Mouse (Mus musculus): ENCODE results near the gene Htt. TPM values are rescaled to one million over a fixed set of nuclear protein-coding genes. Genes with fewer than 3 reads are reported as not detected.

The Htt gene
- polyA plus RNA-seq, 1 experiment from 2014 or later = 16.8 TPM

- Histone ChIP-seq H3K4me3 (no peak overlapping the region), H3K36me3 (peaks cover 8% of the 10 kb centered on the region), H3K9me3 (no peaks in the 10 kb centered on the region), H3K4me2 (replicated peaks) (no peak overlapping the region), H3K27ac (no peak overlapping the region), H3K4me1 (peaks cover 18% of the 10 kb centered on the region), H3K9ac (no peak overlapping the region), H3K27me3 (replicated peaks) (no peaks in the 10 kb centered on the region)
- WGBS = 88% methylated on average over 3 of the region's 3 CpGs
- no peak for ATAC-seq (ENCODE audit: low FRiP score, low read depth)
Observed at GRCm38 (mm10) chr5:34918785-34919184, 157.2 kb downstream of the Htt start.

DNA sequence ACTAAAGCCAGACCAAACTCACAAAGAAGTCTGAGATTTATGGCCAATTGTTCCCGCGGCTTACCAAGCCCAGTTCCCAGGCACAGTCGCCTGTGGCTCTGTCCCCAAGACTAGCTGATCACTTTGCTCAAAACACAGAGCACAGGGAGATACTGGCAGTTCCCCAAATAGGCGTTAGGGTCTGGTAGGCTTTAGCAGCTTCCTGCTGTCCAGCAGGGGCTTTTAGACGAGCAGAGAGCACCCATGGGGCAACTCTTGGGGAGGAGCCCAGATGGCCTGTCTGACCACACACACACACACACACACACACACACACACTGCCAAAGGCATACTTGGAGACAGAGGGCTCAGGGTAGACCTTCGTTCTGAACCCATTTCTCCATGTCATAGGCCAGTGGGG is 161.0 kb downstream of the Htt start:
- H3K9me3 ChIP-seq = no peaks in the 10 kb centered on the region
- peaks cover 20% of the 10 kb centered on the region for H3K36me3 ChIP-seq
- H3K4me3 ChIP-seq = no peak overlapping the region
- H3K9ac ChIP-seq = no peak overlapping the region
- WGBS = 18% methylated on average over 6 of the region's 6 CpGs
- 0 out of 2 replicates have a peak, but pooled peaks have one; percentile 41 for ATAC-seq (ENCODE audit: low FRiP score, low read depth)
- no peak overlapping the region for H3K27ac ChIP-seq
- H3K27me3 ChIP-seq (replicated peaks) = no peaks in the 10 kb centered on the region
- no peak overlapping the region for H3K4me2 ChIP-seq (replicated peaks)
- peaks cover 9% of the 10 kb centered on the region for H3K4me1 ChIP-seq

GRCm38 (mm10) chr5:34923920-34924319 is 162.4 kb downstream of the Htt start:
- WGBS = 93% methylated on average over 4 of the region's 4 CpGs
- Histone ChIP-seq H3K9ac (no peak overlapping the region), H3K9me3 (no peaks in the 10 kb centered on the region), H3K27ac (no peak overlapping the region), H3K4me2 (replicated peaks) (no peak overlapping the region), H3K4me1 (peaks cover 8% of the 10 kb centered on the region; the same call in 1 of the 2 replicates), H3K4me3 (no peak overlapping the region), H3K27me3 (replicated peaks) (no peaks in the 10 kb centered on the region), H3K36me3 (peaks cover 20% of the 10 kb centered on the region)
- no peak for ATAC-seq (ENCODE audit: low FRiP score, low read depth)

- Histone ChIP-seq H3K4me3 (no peak overlapping the region), H3K27ac (no peak overlapping the region), H3K9ac (no peak overlapping the region), H3K36me3 (peaks cover 20% of the 10 kb centered on the region), H3K4me2 (replicated peaks) (no peak overlapping the region), H3K9me3 (no peaks in the 10 kb centered on the region), H3K4me1 (peaks cover 8% of the 10 kb centered on the region; the same call in 1 of the 2 replicates), H3K27me3 (replicated peaks) (no peaks in the 10 kb centered on the region)
- 87% methylated on average over 7 of the region's 7 CpGs for WGBS
- no peak for ATAC-seq (ENCODE audit: low FRiP score, low read depth)
Observed at GRCm38 (mm10) chr5:34924519-34924918, 163.0 kb downstream of the Htt start.

DNA sequence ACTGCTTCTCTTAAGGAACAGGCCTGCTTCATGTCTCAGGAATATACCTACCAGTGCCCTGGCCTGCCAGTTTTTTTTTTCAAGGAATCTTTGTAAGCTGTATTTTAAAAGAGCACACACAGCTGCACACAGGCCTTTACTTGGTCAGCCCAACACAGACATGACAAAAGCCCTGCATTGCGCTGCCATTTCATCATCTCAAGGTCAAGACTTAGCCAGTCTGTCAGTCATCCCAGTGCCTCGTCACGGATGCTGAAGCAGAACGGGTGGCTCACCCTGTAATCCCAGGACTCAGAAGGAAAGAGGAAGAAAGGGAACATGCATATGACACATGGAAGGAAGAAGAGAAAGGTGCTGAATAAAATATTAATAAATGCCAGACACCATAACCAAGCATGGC is 166.1 kb downstream of the Htt start:
- Histone ChIP-seq H3K4me1 (peaks cover 17% of the 10 kb centered on the region), H3K27ac (no peak overlapping the region), H3K9me3 (no peaks in the 10 kb centered on the region), H3K36me3 (peaks cover 20% of the 10 kb centered on the region), H3K27me3 (replicated peaks) (no peaks in the 10 kb centered on the region), H3K4me3 (no peak overlapping the region), H3K4me2 (replicated peaks) (no peak overlapping the region), H3K9ac (no peak overlapping the region)
- ATAC-seq (ENCODE audit: low FRiP score, low read depth) = no peak
- WGBS = 94% methylated on average over 4 of the region's 4 CpGs

- Histone ChIP-seq H3K4me3 (no peak overlapping the region), H3K36me3 (no peaks in the 10 kb centered on the region; the same call in 1 of the 2 replicates)
- no peak for ATAC-seq (ENCODE audit: low FRiP score, low read depth)
Observed at GRCm38 (mm10) chr5:34930151-34930975, 168.8 kb downstream of the Htt start.

GRCm38 (mm10) chr5:34931091-34931490 is 169.6 kb downstream of the Htt start:
- no peaks in the 10 kb centered on the region for H3K36me3 ChIP-seq
- H3K9me3 ChIP-seq = no peaks in the 10 kb centered on the region
- H3K27me3 ChIP-seq (replicated peaks) = no peaks in the 10 kb centered on the region
- H3K9ac ChIP-seq = no peak overlapping the region
- H3K4me3 ChIP-seq = no peak overlapping the region
- peaks cover 12% of the 10 kb centered on the region for H3K4me1 ChIP-seq
- no peak overlapping the region for H3K27ac ChIP-seq
- WGBS = 58% methylated on average over 2 of the region's 2 CpGs
- ATAC-seq (ENCODE audit: low FRiP score, low read depth) = no peak
- no peak overlapping the region for H3K4me2 ChIP-seq (replicated peaks)

More at GRCm38 (mm10) chr5:34930151-34930975, 168.8 kb downstream of the Htt start:
- H3K4me1 ChIP-seq = peaks cover 12% of the 10 kb centered on the region
- H3K27ac ChIP-seq = no peak overlapping the region
- no peaks in the 10 kb centered on the region for H3K9me3 ChIP-seq
- H3K4me2 ChIP-seq (replicated peaks) = no peak overlapping the region
- H3K9ac ChIP-seq = no peak overlapping the region
- no peaks in the 10 kb centered on the region for H3K27me3 ChIP-seq (replicated peaks)
- WGBS = 72% methylated on average over 9 of the region's 9 CpGs

GRCm38 (mm10) chr5:34931516-34932457 is 170.2 kb downstream of the Htt start:
- no peak overlapping the region for H3K4me2 ChIP-seq (replicated peaks)
- H3K36me3 ChIP-seq = no peaks in the 10 kb centered on the region
- H3K27ac ChIP-seq = no peak overlapping the region
- peaks cover 12% of the 10 kb centered on the region for H3K4me1 ChIP-seq
- 56% methylated on average over 11 of the region's 11 CpGs for WGBS
- H3K27me3 ChIP-seq (replicated peaks) = no peaks in the 10 kb centered on the region
- ATAC-seq (ENCODE audit: low FRiP score, low read depth) = no peak
- H3K9ac ChIP-seq = no peak overlapping the region
- no peaks in the 10 kb centered on the region for H3K9me3 ChIP-seq
- H3K4me3 ChIP-seq = no peak overlapping the region

- no peak for ATAC-seq (ENCODE audit: low FRiP score, low read depth)
- whole genome bisulfite sequencing = 40% methylated on average over 4 of the region's 4 CpGs
- H3K4me1 ChIP-seq = peaks cover 12% of the 10 kb centered on the region
- H3K4me3 ChIP-seq = no peak overlapping the region
- no peak overlapping the region for H3K4me2 ChIP-seq (replicated peaks)
- H3K27me3 ChIP-seq (replicated peaks) = no peaks in the 10 kb centered on the region
- no peak overlapping the region for H3K27ac ChIP-seq
- no peaks in the 10 kb centered on the region for H3K36me3 ChIP-seq
- H3K9ac ChIP-seq = no peak overlapping the region
- H3K9me3 ChIP-seq = no peaks in the 10 kb centered on the region
Observed at GRCm38 (mm10) chr5:34932458-34932806, 170.9 kb downstream of the Htt start.

DNA sequence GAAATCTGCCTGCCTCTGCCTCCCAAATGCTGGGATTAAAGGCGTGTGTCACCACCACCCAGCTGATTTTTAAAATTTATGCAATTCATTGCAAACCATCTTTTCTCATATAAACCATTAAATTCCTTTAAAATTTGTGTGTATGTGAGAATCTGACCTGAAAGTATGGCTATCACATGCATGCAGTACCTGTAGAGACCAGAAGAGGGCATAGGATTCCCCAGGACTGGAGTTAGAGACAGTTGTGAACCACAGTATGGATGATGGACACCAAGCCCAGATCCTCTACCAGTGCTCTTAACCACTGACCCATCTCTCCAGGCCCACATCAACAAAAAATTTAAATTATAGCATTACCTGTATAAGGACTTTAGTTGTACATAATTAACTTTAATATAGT is 171.9 kb downstream of the Htt start:
- no peak overlapping the region for H3K4me2 ChIP-seq (replicated peaks)
- WGBS = 91% methylated on average over 1 of the region's 1 CpGs
- H3K27ac ChIP-seq = no peak overlapping the region
- H3K4me1 ChIP-seq = peaks cover 12% of the 10 kb centered on the region
- no peaks in the 10 kb centered on the region for H3K27me3 ChIP-seq (replicated peaks)
- H3K4me3 ChIP-seq = no peak overlapping the region
- H3K9me3 ChIP-seq = no peaks in the 10 kb centered on the region
- H3K9ac ChIP-seq = no peak overlapping the region
- no peak for ATAC-seq (ENCODE audit: low FRiP score, low read depth)
- no peaks in the 10 kb centered on the region for H3K36me3 ChIP-seq

DNA sequence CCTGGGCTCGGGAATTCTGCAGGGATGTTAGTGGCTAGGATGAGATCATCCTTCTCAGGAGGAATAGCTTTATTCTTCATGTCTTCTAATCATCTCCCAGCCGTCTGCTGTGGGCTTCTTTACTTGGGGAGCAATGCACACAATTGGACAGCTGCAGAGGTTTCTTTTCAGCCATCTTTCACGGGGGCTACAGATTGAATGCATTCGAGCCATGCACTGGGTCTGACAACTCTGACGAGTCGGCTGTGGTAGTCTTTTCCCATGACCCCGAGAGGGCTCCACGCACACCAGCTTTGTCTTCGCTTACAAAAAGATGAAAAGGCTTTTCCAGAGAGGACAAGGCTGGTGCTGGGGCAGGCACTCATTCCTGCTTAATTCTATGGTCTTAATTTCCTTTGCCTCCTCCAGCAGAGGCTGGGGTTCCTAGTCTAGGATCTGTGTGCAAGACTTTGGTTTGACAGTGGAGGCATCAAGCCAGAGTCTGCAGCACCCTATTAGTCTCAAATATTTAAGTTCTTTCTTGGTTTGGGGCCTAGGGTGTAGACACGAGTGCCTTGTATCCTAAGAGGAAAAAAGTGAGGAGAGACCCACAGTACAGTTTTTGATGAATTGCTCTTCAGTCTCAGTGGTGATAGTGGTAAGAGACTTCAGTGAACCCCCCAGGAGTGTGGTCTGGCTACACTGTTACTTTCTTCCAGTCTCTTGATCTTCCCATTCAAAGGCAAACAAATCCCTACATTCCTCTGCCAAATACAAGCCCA is 180.3 kb downstream of the Htt start:
- Histone ChIP-seq H3K9ac (no peak overlapping the region), H3K4me3 (no peak overlapping the region), H3K4me2 (replicated peaks) (no peak overlapping the region), H3K4me1 (no peaks in the 10 kb centered on the region; the same call in 1 of the 2 replicates), H3K27me3 (replicated peaks) (no peaks in the 10 kb centered on the region), H3K36me3 (no peaks in the 10 kb centered on the region), H3K9me3 (no peaks in the 10 kb centered on the region), H3K27ac (peak overlapping the region; percentile 12; the same call in 1 of the 2 replicates)
- ATAC-seq (ENCODE audit: low FRiP score, low read depth) = peak; percentile 77
- 21% methylated on average over 10 of the region's 10 CpGs for WGBS

- Histone ChIP-seq H3K27me3 (replicated peaks) (no peaks in the 10 kb centered on the region), H3K9ac (no peak overlapping the region), H3K4me1 (no peaks in the 10 kb centered on the region; the same call in 1 of the 2 replicates), H3K9me3 (no peaks in the 10 kb centered on the region), H3K4me2 (replicated peaks) (no peak overlapping the region), H3K27ac (no peak overlapping the region), H3K4me3 (no peak overlapping the region), H3K36me3 (no peaks in the 10 kb centered on the region)
- no peak for ATAC-seq (ENCODE audit: low FRiP score, low read depth)
- WGBS = 82% methylated on average over 3 of the region's 3 CpGs
Observed at GRCm38 (mm10) chr5:34943428-34943827, 181.9 kb downstream of the Htt start.
